Mouse (Mus musculus) G1E (cell line): ENCODE data around the gene Camk2g. TPM values are rescaled to one million over a fixed set of nuclear protein-coding genes. Genes with fewer than 3 reads are reported as not detected.

Source experiments
- ATAC-seq: 2 replicates; pipeline ENCODE4 v1.8.0; 2016; ENCODE audit warnings: mild to moderate bottlenecking; ENCODE audit not compliant: insufficient number of reproducible peaks, poor library complexity, low FRiP score, severe bottlenecking; ENCODE audit errors: extremely low read depth
- DNase-seq: peaks from one replicate; pipeline ENCODE4 v3.0.0; 2012; ENCODE audit warnings: low spot score
- H3K27me3 ChIP-seq: 2 replicates; pipeline ENCODE4 v1.6.1; 2012; ENCODE audit warnings: mild to moderate bottlenecking, low read length, inconsistent platforms; ENCODE audit not compliant: insufficient read depth
- H3K36me3 ChIP-seq: replicated peaks from 2 replicates; pipeline ENCODE3; 2012; ENCODE audit warnings: mild to moderate bottlenecking, inconsistent platforms
- H3K4me1 ChIP-seq: 2 replicates; pipeline ENCODE4 v1.6.1; 2012; ENCODE audit warnings: low read depth, low read length, inconsistent platforms, mixed read lengths; ENCODE audit not compliant: insufficient read depth
- H3K4me3 ChIP-seq: 2 replicates; pipeline ENCODE4 v1.5.1; 2012; ENCODE audit warnings: low read depth, mild to moderate bottlenecking, inconsistent platforms, low read length, moderate library complexity, mixed read lengths
- H3K9me3 ChIP-seq: replicated peaks from 2 replicates; pipeline ENCODE4 v1.6.1; 2012; ENCODE audit warnings: inconsistent platforms
- CTCF ChIP-seq: IDR thresholded peaks from 2 replicates; pipeline ENCODE4 v1.5.1; 2012; ENCODE audit warnings: low read depth, low read length, inconsistent platforms, mixed read lengths
- GATA1 ChIP-seq: IDR thresholded peaks from 2 replicates; pipeline ENCODE4 v1.6.1; 2012; ENCODE audit warnings: borderline replicate concordance, low read length, inconsistent platforms, mixed read lengths
- GATA2 ChIP-seq: IDR thresholded peaks from 2 replicates; pipeline ENCODE4 v1.6.1; 2012; ENCODE audit warnings: low read depth, low read length, inconsistent platforms, borderline replicate concordance
- POLR2AphosphoS5 ChIP-seq: IDR thresholded peaks from 2 replicates; pipeline ENCODE4 v1.6.1; 2012; ENCODE audit warnings: low read depth, low read length, inconsistent platforms; ENCODE audit not compliant: insufficient replicate concordance
- TAL1 ChIP-seq: conservative IDR thresholded peaks from 2 replicates; pipeline ENCODE4 v1.6.1; 2012; ENCODE audit warnings: low read depth, low read length, inconsistent platforms, mixed read lengths
- polyA plus RNA-seq: library from polyadenylated mRNA; stranded (reverse); fragments of >175 nt; gene quantifications from 2 replicates; pipeline ENCODE4 v1.2.3, GENCODE M21; 2012
- total RNA-seq, 2 experiments: library from RNA; stranded (forward) in 1 of 2; stranded (reverse) in 1 of 2; fragments of 200-1000 nt in 1 of 2; fragments of >200 nt in 1 of 2; fragmentation: Nextera tagmentation in 1 of 2; gene quantifications; 2 replicates each; pipeline ENCODE4 v1.2.3; 2014 to 2017

Camk2g gene
- total and polyA plus RNA-seq, 3 experiments, result 30.3 to 37.4 (median 35.9) TPM

DNA sequence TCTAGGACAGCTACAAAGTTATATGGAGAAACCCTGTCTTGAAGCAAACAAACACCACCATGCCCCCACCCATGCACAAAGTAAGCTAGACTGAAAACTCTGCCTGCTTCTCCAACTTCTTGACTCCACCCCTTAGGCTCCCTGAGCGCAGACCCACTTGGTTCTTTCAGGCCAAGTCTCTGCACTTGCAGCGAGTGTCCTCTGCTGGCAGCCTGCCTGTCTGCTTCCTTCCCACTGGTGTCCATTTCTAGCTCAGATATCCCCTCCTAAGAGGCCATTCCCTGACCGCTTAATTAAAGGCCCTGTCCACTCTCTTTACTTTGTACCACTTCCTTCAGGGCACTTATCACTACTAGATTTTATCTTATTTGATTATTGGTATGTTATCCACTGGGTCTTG is 50.3 kb downstream of the Camk2g start:
- DNase-seq (no peak), ATAC-seq (no peak)
- Histone ChIP-seq H3K36me3 (peaks cover 93% of the 10 kb centered on the region), H3K9me3 (no peaks in the 10 kb centered on the region), H3K4me3 (no peak overlapping the region), H3K4me1 (peaks cover 6% of the 10 kb centered on the region), H3K27me3 (no peaks in the 10 kb centered on the region)
- TF ChIP-seq CTCF, result no peak
- no peak for TF ChIP-seq POLR2AphosphoS5
- TF ChIP-seq GATA1, result no peak
- TF ChIP-seq TAL1, result no peak

DNA sequence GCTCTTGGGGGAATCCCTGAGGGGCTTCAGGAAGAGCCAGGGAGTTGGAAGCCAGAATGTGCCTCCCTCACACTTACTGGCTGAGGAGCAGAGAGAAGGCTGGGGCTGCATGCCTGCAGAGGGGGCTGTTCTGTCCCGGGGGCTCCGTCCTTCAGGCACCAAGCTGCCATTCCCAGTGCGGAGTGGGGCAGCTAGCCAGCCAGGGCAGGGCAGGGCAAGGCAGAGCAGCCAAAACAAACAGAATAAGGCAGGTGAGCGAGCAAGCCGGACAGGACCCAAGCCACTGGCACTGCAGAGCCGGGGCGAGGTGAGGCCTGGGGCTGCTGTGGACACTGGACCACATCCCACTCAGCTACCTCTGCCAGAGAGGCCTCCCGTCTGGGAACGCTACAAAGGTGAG is 52.6 kb downstream of the Camk2g start:
- Histone ChIP-seq H3K4me3 (no peak overlapping the region), H3K9me3 (no peaks in the 10 kb centered on the region), H3K36me3 (peaks cover 94% of the 10 kb centered on the region), H3K4me1 (peaks cover 20% of the 10 kb centered on the region), H3K27me3 (no peaks in the 10 kb centered on the region)
- TF ChIP-seq TAL1 (no peak), GATA1 (no peak), GATA2 (no peak), CTCF (no peak), POLR2AphosphoS5 (no peak)
- ATAC-seq, result no peak
- no peak for DNase-seq

DNA sequence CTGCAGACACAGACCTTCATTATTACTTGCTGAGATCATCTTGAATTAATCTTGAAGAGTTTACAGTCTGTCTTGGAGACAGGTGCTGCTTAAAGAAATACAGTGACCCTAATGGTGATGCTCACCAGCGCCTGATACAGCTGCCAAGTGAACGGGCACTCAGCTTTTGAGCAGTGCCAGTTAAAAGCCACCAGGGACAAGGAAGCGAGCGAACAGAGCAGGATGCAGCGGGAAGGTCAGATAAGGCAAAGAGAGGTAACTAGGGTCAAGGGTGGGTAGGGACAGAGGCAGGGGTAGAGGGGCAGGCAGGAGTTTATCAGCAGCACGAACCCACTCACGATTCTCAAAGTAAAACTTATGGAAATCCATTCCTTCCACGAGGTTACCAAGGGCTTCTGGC is 55.4 kb downstream of the Camk2g start:
- peaks cover 80% of the 10 kb centered on the region for H3K36me3 ChIP-seq

DNA sequence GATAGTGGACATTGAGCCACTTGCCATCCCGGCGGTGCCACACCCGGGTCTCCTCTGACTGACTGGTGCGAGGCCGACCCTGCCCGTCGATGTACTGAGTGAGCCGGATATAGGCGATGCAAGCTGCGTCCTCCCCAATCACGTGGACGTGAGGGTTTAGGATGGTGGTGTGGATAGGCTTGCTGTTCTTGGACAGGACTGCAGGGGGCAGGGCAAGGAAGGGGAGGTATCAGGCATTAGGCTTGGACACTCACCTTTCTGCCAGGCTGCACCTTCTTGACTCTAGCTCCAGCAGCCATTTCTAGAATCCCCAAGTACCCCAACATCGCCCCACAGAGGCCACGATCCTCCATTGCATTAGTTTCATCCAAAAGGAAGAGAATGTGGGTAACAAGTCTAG is 56.6 kb downstream of the Camk2g start:
- H3K4me1 ChIP-seq, result peaks cover 44% of the 10 kb centered on the region
- ATAC-seq, result no peak
- H3K4me3 ChIP-seq, result no peak overlapping the region
- H3K9me3 ChIP-seq, result no peaks in the 10 kb centered on the region
- TF ChIP-seq CTCF (peak; percentile 66), POLR2AphosphoS5 (no peak)
- H3K27me3 ChIP-seq, result no peaks in the 10 kb centered on the region
- peaks cover 76% of the 10 kb centered on the region for H3K36me3 ChIP-seq
- DNase-seq, result no peak

More for the DNA sequence above, 55.4 kb downstream of the Camk2g start:
- no peaks in the 10 kb centered on the region for H3K27me3 ChIP-seq
- DNase-seq, result no peak
- no peak for ATAC-seq
- peaks cover 38% of the 10 kb centered on the region for H3K4me1 ChIP-seq
- H3K4me3 ChIP-seq, result no peak overlapping the region
- no peak for TF ChIP-seq GATA1
- TF ChIP-seq GATA2, result no peak
- TF ChIP-seq POLR2AphosphoS5, result no peak
- no peak for TF ChIP-seq CTCF
- TF ChIP-seq TAL1, result no peak
- no peaks in the 10 kb centered on the region for H3K9me3 ChIP-seq

DNA sequence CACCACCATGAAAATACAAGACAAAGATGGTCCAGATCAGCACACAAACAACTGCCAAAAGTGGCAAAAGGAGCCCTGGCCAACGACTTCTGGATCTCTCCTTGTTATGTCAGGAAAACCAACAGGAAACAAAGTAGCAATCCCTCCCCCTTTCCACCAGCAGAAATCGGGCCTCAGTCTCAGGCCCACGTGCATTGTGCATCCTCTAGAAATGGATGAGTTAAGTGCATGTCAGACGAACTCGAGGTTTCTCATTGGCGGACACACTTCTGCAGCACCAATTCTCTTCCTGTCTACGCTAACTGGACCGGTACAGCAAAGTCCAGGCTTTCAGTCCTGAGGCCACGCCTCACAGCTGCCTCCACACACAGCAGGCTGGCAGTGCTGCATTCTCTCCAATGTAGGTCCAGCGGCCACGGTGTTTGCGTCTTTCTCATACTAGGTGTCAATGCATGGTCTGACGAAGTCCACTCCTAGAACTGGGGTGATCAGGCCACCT is 57.9 kb downstream of the Camk2g start:
- no peak for TF ChIP-seq CTCF
- no peak for TF ChIP-seq GATA2
- TF ChIP-seq TAL1, result no peak
- TF ChIP-seq POLR2AphosphoS5, result no peak
- peaks cover 49% of the 10 kb centered on the region for H3K4me1 ChIP-seq
- no peaks in the 10 kb centered on the region for H3K27me3 ChIP-seq
- no peak for ATAC-seq
- no peaks in the 10 kb centered on the region for H3K9me3 ChIP-seq
- peaks cover 76% of the 10 kb centered on the region for H3K36me3 ChIP-seq
- no peak for DNase-seq
- H3K4me3 ChIP-seq, result no peak overlapping the region

DNA sequence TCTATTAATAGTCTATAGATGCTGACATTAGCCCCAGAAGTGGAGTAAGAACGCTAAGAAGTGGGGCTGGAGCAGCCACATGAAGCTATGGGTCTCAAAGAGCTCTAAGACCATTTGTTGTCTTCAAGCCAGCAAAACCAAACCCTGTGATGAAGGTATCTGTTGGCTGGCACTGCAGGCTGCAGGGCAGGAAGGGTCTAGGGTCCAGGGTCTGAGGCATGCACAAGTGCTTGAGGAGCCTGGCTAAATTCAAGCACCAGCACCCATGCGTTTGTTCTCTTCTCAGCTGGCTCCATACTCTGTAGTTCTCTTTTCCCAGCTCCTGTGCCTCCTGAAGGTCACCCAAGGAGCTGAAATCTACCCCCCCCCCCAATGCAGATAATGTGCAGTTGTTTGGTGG is 58.8 kb downstream of the Camk2g start:
- no peaks in the 10 kb centered on the region for H3K27me3 ChIP-seq
- TF ChIP-seq CTCF (no peak), POLR2AphosphoS5 (no peak), GATA1 (no peak), TAL1 (no peak), GATA2 (no peak)
- ATAC-seq (no peak), DNase-seq (no peak)
- H3K4me3 ChIP-seq, result peak overlapping the region; percentile 14; the same call in 1 of the 2 replicates
- no peaks in the 10 kb centered on the region for H3K9me3 ChIP-seq
- peaks cover 58% of the 10 kb centered on the region for H3K4me1 ChIP-seq
- H3K36me3 ChIP-seq, result peaks cover 76% of the 10 kb centered on the region

DNA sequence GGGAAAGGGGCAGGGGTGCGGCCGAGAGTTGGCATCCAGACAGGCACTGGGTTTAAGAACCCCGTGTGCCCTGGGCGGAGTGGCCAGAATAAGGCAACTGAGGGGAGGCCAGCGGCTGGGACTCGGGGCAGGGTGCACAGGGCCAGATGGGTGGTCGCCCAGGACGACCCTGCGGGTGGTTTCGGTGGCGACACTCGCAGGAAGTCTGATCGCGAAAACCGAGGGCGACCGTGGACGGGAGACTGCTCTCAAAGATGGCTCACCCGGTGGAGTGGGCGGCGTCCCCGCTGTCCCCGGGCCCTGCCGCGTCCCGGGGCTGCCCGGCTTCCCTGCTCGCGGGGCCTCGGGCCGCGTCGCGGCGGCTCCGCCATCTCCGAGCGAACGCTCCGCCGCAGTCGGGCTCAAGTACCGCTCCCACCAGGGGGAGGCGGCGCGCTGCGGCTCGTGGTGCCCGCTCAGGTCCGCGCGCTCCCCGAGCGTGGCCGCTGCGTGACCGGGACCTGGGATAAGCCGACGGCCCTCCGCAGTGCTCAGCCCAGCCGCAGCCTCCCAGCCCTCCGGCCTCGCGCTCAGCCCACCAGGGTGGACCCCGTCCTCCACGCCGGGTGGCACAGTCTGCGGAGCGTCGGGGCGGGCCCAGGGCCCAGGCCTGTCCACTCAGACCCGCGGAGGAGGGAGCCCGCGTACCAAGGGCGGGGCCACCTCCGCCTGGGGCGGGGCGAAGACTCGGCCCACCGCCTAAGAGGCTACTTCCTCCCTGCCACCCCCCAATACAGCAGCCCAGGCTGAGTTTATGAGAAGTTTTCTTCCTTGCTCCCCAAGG is 59.7 kb downstream of the Camk2g start, which contains the start of gene Ndst2:
Ndst2 (minus strand) TSS at position 611 of the 823 bp plus-strand sequence.
- DNase-seq, result peak; percentile 95
- Histone ChIP-seq H3K4me3 (peak within 1 kb of the TSS; percentile 96), H3K36me3 (peaks cover 76% of the 10 kb centered on the region), H3K9me3 (no peaks in the 10 kb centered on the region), H3K4me1 (peaks cover 67% of the 10 kb centered on the region), H3K27me3 (no peaks in the 10 kb centered on the region)
- TF ChIP-seq POLR2AphosphoS5 (no peak), GATA2 (no peak), CTCF (no peak), GATA1 (no peak), TAL1 (no peak)
- ATAC-seq, result peak; percentile 36
